Comparison of ENCODE assay signal across 23 mouse cellular contexts in genomic region chr3:31464260-31464659, GRCm38 (mm10).
DNase-seq lines count a peak whose midpoint lies in the region; ATAC-seq and TF ChIP-seq lines count a peak whose summit lies in the region.
"Had no signal": no experiment of that assay in that cellular context is flagged by ENCODE, and none has a peak within 500 bp of the region (broad histone marks: within the 10 kb centered on the region; RNA-seq: fewer than 3 reads in every experiment).

No protein-coding gene starts in this region.

- no peak for TF ChIP-seq RAD21 in CH12.LX (IDR thresholded peaks at IDR 0.05; ENCODE audit: low read depth, low read length)

- H3K27me3 ChIP-seq in CH12.LX (replicated peaks): no peaks in the 10 kb centered on the region
- H3K27me3 ChIP-seq in kidney, embryonic 16.5 days (ENCODE audit: insufficient read depth, low read length): no peaks in the 10 kb centered on the region
- H3K27me3 ChIP-seq: embryonic facial prominence, embryonic 12.5 days; forebrain, embryonic 13.5 days; forebrain, embryonic 15.5 days; Patski had no signal

- H3K9me3 ChIP-seq in CH12.LX (replicated peaks; ENCODE audit: low read length): no peaks in the 10 kb centered on the region
- H3K9me3 ChIP-seq in kidney, embryonic 16.5 days (ENCODE audit: low read length): no peaks in the 10 kb centered on the region
- H3K9me3 ChIP-seq: embryonic facial prominence, embryonic 10.5 days; embryonic facial prominence, embryonic 12.5 days; forebrain, embryonic 13.5 days; forebrain, embryonic 15.5 days; G1E had no signal

- no peaks in the 10 kb centered on the region for H3K79me2 ChIP-seq in CH12.LX (replicated peaks; ENCODE audit: control insufficient read depth, extremely low read depth, insufficient read depth, poor library complexity, severe bottlenecking)

- peak; percentile 82 for DNase-seq in A20 (ENCODE audit: low read depth, low spot score)
- peak; percentile 80 for DNase-seq in CH12.LX (ENCODE audit: extremely low read depth)
- DNase-seq in brain, adult 2 months (ENCODE audit: low read depth, low spot score): peak; percentile 5
- no peak for DNase-seq in layer of hippocampus, adult 9-10 months (ENCODE audit: low spot score)
- DNase-seq: adrenal gland, adult 8-10 months; adrenal gland, postnatal 14 days; adrenal gland, postnatal 36 days; B cell, adult 2 months; cerebellum, adult 11 months; cerebellum, adult 18-20 months; cerebellum, adult 8-10 months; cerebellum, postnatal 10 days; cerebellum, postnatal 25 days; forebrain, postnatal 0 days had no signal

- no peak for TF ChIP-seq CTCF in CH12.LX (conservative IDR thresholded peaks at IDR 0.05 in 1 of 2, IDR thresholded peaks at IDR 0.05 in 1 of 2; ENCODE audit: low read depth in 2 of 2, low read length in 2 of 2)

- dilution Hi-C loops in CH12.LX (cut with MboI; ENCODE audit: extremely low pct_ligation_motif_present, extremely low pct_unique_long_range_greater_than_20kb, low sequenced_read_pairs): no loop called here

- TF ChIP-seq EP300 in CH12.LX (IDR thresholded peaks at IDR 0.05; ENCODE audit: low read length): peak; percentile 56

- peaks cover 3 to 17% of the 10 kb centered on the region in 2 experiments; a peak in 2 of 4 replicates for H3K4me1 ChIP-seq in CH12.LX (ENCODE audit: control insufficient read depth in 1 of 2, insufficient read depth in 2 of 2)
- H3K4me1 ChIP-seq in kidney, embryonic 16.5 days (ENCODE audit: insufficient read depth, low read length): no peaks in the 10 kb centered on the region
- H3K4me1 ChIP-seq: embryonic facial prominence, embryonic 10.5 days; embryonic facial prominence, embryonic 12.5 days; forebrain, embryonic 13.5 days; forebrain, embryonic 15.5 days had no signal

- H3K4me3 ChIP-seq in CH12.LX (replicated peaks in 1 of 3; ENCODE audit: low read depth in 2 of 3, low read length in 2 of 3, poor library complexity in 1 of 3): no peak overlapping the region
- H3K4me3 ChIP-seq in kidney, embryonic 16.5 days (ENCODE audit: low read length): no peak overlapping the region
- H3K4me3 ChIP-seq: embryonic facial prominence, embryonic 10.5 days; embryonic facial prominence, embryonic 12.5 days; forebrain, embryonic 13.5 days; forebrain, embryonic 15.5 days had no signal

- 66% methylated on average over 4 of the region's 4 CpGs for WGBS in kidney, embryonic 16.5 days

- no peak overlapping the region for H3K27ac ChIP-seq in CH12.LX (ENCODE audit: insufficient read depth, low read depth)
- H3K27ac ChIP-seq in kidney, embryonic 16.5 days (ENCODE audit: low read length): no peak overlapping the region
- H3K27ac ChIP-seq: embryonic facial prominence, embryonic 10.5 days; embryonic facial prominence, embryonic 12.5 days; forebrain, embryonic 13.5 days; forebrain, embryonic 15.5 days had no signal

- H3K4me2 ChIP-seq in CH12.LX (ENCODE audit: insufficient read depth, low read depth, poor library complexity, severe bottlenecking): peak overlapping the region; percentile 24; the same call in 1 of the 2 replicates
- no peak overlapping the region for H3K4me2 ChIP-seq in kidney, embryonic 16.5 days (replicated peaks; ENCODE audit: low read depth, low read length)
- H3K4me2 ChIP-seq: embryonic facial prominence, embryonic 12.5 days; forebrain, embryonic 13.5 days; forebrain, embryonic 15.5 days had no signal

- ATAC-seq in kidney, embryonic 16.5 days (ENCODE audit: low FRiP score, low TSS enrichment): no peak
- ATAC-seq: activated CD4-positive, CD25-positive, alpha-beta regulatory T cell, adult 4 months; CD4-positive, CD25-positive, alpha-beta regulatory T cell, adult 4 months; forebrain, embryonic 13.5 days; forebrain, embryonic 15.5 days; forebrain, postnatal 0 days; Patski had no signal

- in situ Hi-C loops in CH12.LX (cut with MboI; ENCODE audit: low pct_ligation_motif_present, low pct_unique_long_range_greater_than_20kb, low sequenced_read_pairs): no loop called here

- H3K9ac ChIP-seq in CH12.LX (ENCODE audit: insufficient read depth, low read depth): no peak overlapping the region
- H3K9ac ChIP-seq in kidney, embryonic 16.5 days (replicated peaks; ENCODE audit: low read length): no peak overlapping the region
- H3K9ac ChIP-seq: embryonic facial prominence, embryonic 12.5 days; forebrain, embryonic 13.5 days; forebrain, embryonic 15.5 days; forebrain, postnatal 0 days had no signal

- no peaks in the 10 kb centered on the region for H3K36me3 ChIP-seq in CH12.LX (replicated peaks in 1 of 2; ENCODE audit: control insufficient read depth in 1 of 2, insufficient read depth in 1 of 2, low read length in 1 of 2)
- H3K36me3 ChIP-seq in kidney, embryonic 16.5 days (ENCODE audit: insufficient read depth, low read length): no peaks in the 10 kb centered on the region
- H3K36me3 ChIP-seq: embryonic facial prominence, embryonic 10.5 days; embryonic facial prominence, embryonic 12.5 days; forebrain, embryonic 15.5 days; G1E had no signal

- no peak for TF ChIP-seq POLR2A in CH12.LX (IDR thresholded peaks at IDR 0.05; ENCODE audit: low read depth, low read length)

TF ChIP-seq in CH12.LX, 34 proteins besides CTCF, POLR2A, EP300 and RAD21:
- TF ChIP-seq HCFC1 (IDR thresholded peaks at IDR 0.05; ENCODE audit: low read depth, low read length) (no peak), MEF2A (IDR thresholded peaks at IDR 0.05; ENCODE audit: borderline replicate concordance, low read depth, low read length) (peak; percentile 80), ZKSCAN1 (IDR thresholded peaks at IDR 0.05; ENCODE audit: borderline replicate concordance, low read depth, low read length) (no peak), ZC3H11A (IDR thresholded peaks at IDR 0.05; ENCODE audit: low read depth, low read length) (no peak), ZMIZ1 (IDR thresholded peaks at IDR 0.05; ENCODE audit: low read depth, low read length) (no peak), ELF1 (IDR thresholded peaks at IDR 0.05; ENCODE audit: low read depth, low read length) (no peak), BHLHE40 (IDR thresholded peaks at IDR 0.05; ENCODE audit: low read depth, low read length) (peak; percentile 94), JUND (conservative IDR thresholded peaks at IDR 0.05; ENCODE audit: low read depth, low read length) (no peak; the same call in 1 of the 2 replicates), JUN (IDR thresholded peaks at IDR 0.05; ENCODE audit: insufficient read depth, low read depth, low read length) (no peak; the same call in 1 of the 2 replicates), USF2 (conservative IDR thresholded peaks at IDR 0.05; ENCODE audit: low read depth, low read length) (no peak), UBTF (IDR thresholded peaks at IDR 0.05; ENCODE audit: low read depth, low read length) (no peak), ZNF384 (IDR thresholded peaks at IDR 0.05; ENCODE audit: low read depth, low read length) (no peak), NRF1 (IDR thresholded peaks at IDR 0.05; ENCODE audit: low read depth, low read length) (no peak), MAX (IDR thresholded peaks at IDR 0.05; ENCODE audit: low read length) (peak; percentile 93), SIN3A (IDR thresholded peaks at IDR 0.05; ENCODE audit: low read length) (no peak), GABPA (IDR thresholded peaks at IDR 0.05; ENCODE audit: insufficient replicate concordance, low read depth, low read length) (no peak), USF1 (IDR thresholded peaks at IDR 0.05; ENCODE audit: low read depth, low read length) (no peak), CHD2 (IDR thresholded peaks at IDR 0.05; ENCODE audit: low read length) (no peak), TCF12 (IDR thresholded peaks at IDR 0.05; ENCODE audit: low read depth, low read length) (no peak), KAT2A (IDR thresholded peaks at IDR 0.05; ENCODE audit: insufficient replicate concordance, low read length) (no peak), MXI1 (IDR thresholded peaks at IDR 0.05; ENCODE audit: low read depth, low read length) (no peak; the same call in 1 of the 2 replicates), TBP (conservative IDR thresholded peaks at IDR 0.05; ENCODE audit: low read depth, low read length) (no peak), MAFK (IDR thresholded peaks at IDR 0.05; ENCODE audit: insufficient replicate concordance, low read length) (peak; percentile 56; the same call in 1 of the 2 replicates), RCOR1 (conservative IDR thresholded peaks at IDR 0.05; ENCODE audit: low read depth, low read length) (no peak), CHD1 (IDR thresholded peaks at IDR 0.05; ENCODE audit: low read depth, low read length) (no peak), MAZ (IDR thresholded peaks at IDR 0.05; ENCODE audit: low read depth, low read length) (no peak), SMC3 (IDR thresholded peaks at IDR 0.05; ENCODE audit: low read depth, low read length) (no peak), IRF4 (IDR thresholded peaks at IDR 0.05; ENCODE audit: low read depth, low read length) (no peak; the same call in 1 of the 2 replicates), E2F4 (IDR thresholded peaks at IDR 0.05; ENCODE audit: insufficient replicate concordance, low read depth, low read length) (no peak), PAX5 (IDR thresholded peaks at IDR 0.05; ENCODE audit: low read length) (no peak), NELFE (IDR thresholded peaks at IDR 0.05; ENCODE audit: low read depth, low read length) (no peak), MYC (IDR thresholded peaks at IDR 0.05; ENCODE audit: low read depth, low read length) (peak; percentile 90), POLR2AphosphoS2 (IDR thresholded peaks at IDR 0.05; ENCODE audit: low read depth, low read length) (no peak), ETS1 (conservative IDR thresholded peaks at IDR 0.05; ENCODE audit: low read depth, low read length) (peak; percentile 77)
TF ChIP-seq in CH12.LX: peak in this region for 6.
